Mouse (Mus musculus) myocyte (in vitro differentiated cells): ENCODE measurements around the gene Dglucy. TPM values are rescaled to one million over a fixed set of nuclear protein-coding genes. Genes with fewer than 3 reads are reported as not detected.

Experiments
- H3K27me3 ChIP-seq: one replicate; pipeline ENCODE4 v1.6.1; 2011; ENCODE audit not compliant: control insufficient read depth, insufficient read depth, insufficient read length
- H3K36me3 ChIP-seq: one replicate; pipeline ENCODE4 v1.6.1; 2011; ENCODE audit not compliant: control insufficient read depth, insufficient read depth
- H3K4me2 ChIP-seq: one replicate; pipeline ENCODE4 v1.6.1; 2011; ENCODE audit warnings: low read depth, control low read depth
- H3K4me3 ChIP-seq: one replicate; pipeline ENCODE4 v1.5.1; 2011; ENCODE audit warnings: mild to moderate bottlenecking, control low read depth, moderate library complexity
- H3K79me2 ChIP-seq: one replicate; pipeline ENCODE4 v1.6.1; 2011; ENCODE audit not compliant: control insufficient read depth, insufficient read depth
- H3ac ChIP-seq: one replicate; pipeline ENCODE4 v1.6.1; 2011; ENCODE audit not compliant: control insufficient read depth, insufficient read length
- CEBPB ChIP-seq: IDR thresholded peaks from 2 replicates; pipeline ENCODE4 v1.6.1; 2011; ENCODE audit warnings: mild to moderate bottlenecking, moderate library complexity; ENCODE audit not compliant: poor library complexity, insufficient read depth, severe bottlenecking
- E2F4 ChIP-seq: IDR thresholded peaks from one replicate; pipeline ENCODE4 v1.6.1; 2011; ENCODE audit warnings: mild to moderate bottlenecking, control low read depth, moderate library complexity; ENCODE audit not compliant: insufficient read depth
- MAX ChIP-seq: IDR thresholded peaks from one replicate; pipeline ENCODE4 v1.6.1; 2011; ENCODE audit warnings: low read depth, mild to moderate bottlenecking, control low read depth
- MYOD1 ChIP-seq, 3 experiments: IDR thresholded peaks; one replicate each; pipeline ENCODE4 v1.6.1; 2011; ENCODE audit warnings: control low read depth in 2 of 3, low read depth in 2 of 3, mild to moderate bottlenecking in 2 of 3, moderate library complexity in 1 of 3; ENCODE audit not compliant: insufficient read length in 2 of 3, control insufficient read depth in 1 of 3
- MYOG ChIP-seq, 3 experiments: IDR thresholded peaks; one replicate each; pipeline ENCODE4 v1.6.1; 2011; ENCODE audit warnings: control low read depth in 2 of 3, low read depth in 2 of 3, mild to moderate bottlenecking in 2 of 3; ENCODE audit not compliant: insufficient read length in 2 of 3, control insufficient read depth in 1 of 3, insufficient read depth in 1 of 3
- POLR2A ChIP-seq: IDR thresholded peaks from one replicate; pipeline ENCODE4 v1.6.1; 2011; ENCODE audit warnings: low read depth, mild to moderate bottlenecking, control low read depth, moderate library complexity; ENCODE audit not compliant: insufficient read length
- POLR2AphosphoS2 ChIP-seq: IDR thresholded peaks from one replicate; pipeline ENCODE4 v1.6.1; 2011; ENCODE audit warnings: low read depth, control low read depth; ENCODE audit not compliant: insufficient read length
- REST ChIP-seq: IDR thresholded peaks from one replicate; pipeline ENCODE4 v1.6.1; 2011; ENCODE audit warnings: mild to moderate bottlenecking, control low read depth, moderate library complexity; ENCODE audit not compliant: insufficient read depth, insufficient read length
- SRF ChIP-seq: IDR thresholded peaks from one replicate; pipeline ENCODE4 v1.6.1; 2011; ENCODE audit warnings: low read depth; ENCODE audit not compliant: control insufficient read depth, insufficient read length
- TCF12 ChIP-seq: IDR thresholded peaks from one replicate; pipeline ENCODE4 v1.6.1; 2011; ENCODE audit warnings: mild to moderate bottlenecking, control low read depth; ENCODE audit not compliant: poor library complexity, insufficient read depth, severe bottlenecking
- TCF3 ChIP-seq: IDR thresholded peaks from one replicate; pipeline ENCODE4 v1.6.1; 2011; ENCODE audit warnings: low read depth, control low read depth; ENCODE audit not compliant: insufficient read length
- USF1 ChIP-seq: IDR thresholded peaks from one replicate; pipeline ENCODE4 v1.6.1; 2011; ENCODE audit warnings: low read depth, mild to moderate bottlenecking, control low read depth, moderate library complexity
- polyA plus RNA-seq: library from polyadenylated mRNA; unstranded; fragments of >200 nt; fragmentation: generic; extraction: Trizol; gene quantifications from one replicate; pipeline ENCODE4 v1.2.1, GENCODE M21; 2012; ENCODE audit warnings: missing spikeins

Dglucy gene
- polyA plus RNA-seq, 1 experiment: 24.4 TPM

DNA sequence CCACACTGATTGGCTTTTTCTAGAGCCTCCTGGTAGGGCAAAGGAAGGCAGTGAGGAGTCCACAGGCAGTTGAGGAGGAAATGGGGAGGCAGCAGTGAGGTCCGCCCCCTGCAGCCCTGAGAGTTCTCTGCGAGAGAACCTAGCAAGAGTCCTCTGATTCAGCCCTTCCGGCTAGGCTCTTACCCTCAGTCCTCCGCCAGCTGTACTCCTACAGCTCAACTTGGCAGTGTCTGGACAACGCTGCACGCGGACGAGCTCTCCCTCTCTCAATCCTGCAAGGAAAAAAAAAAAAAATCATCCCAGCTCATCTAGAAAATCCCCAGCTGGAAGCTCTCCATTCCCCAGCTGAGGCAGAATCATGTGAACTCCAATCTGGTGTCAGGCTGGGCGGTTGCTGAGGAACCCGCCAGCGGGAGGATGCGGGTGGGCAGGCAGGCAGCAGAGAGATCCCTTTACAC is 109.0 kb downstream of the Dglucy start:
- no peak overlapping the region for H3K4me2 ChIP-seq
- no peak overlapping the region for H3ac ChIP-seq
- H3K4me3 ChIP-seq: no peak overlapping the region
- H3K79me2 ChIP-seq: no peaks in the 10 kb centered on the region
- no peak for TF ChIP-seq TCF3
- TF ChIP-seq MAX: no peak
- TF ChIP-seq CEBPB: no peak
- TF ChIP-seq MYOG (IDR thresholded peaks at IDR 0.05; ENCODE audit: control insufficient read depth in 1 of 3, insufficient read depth in 1 of 3, insufficient read length in 2 of 3, low read depth in 2 of 3): no peak
- TF ChIP-seq POLR2AphosphoS2: no peak
- TF ChIP-seq USF1: no peak
- peaks cover 18% of the 10 kb centered on the region for H3K27me3 ChIP-seq
- H3K36me3 ChIP-seq: no peaks in the 10 kb centered on the region

- Histone ChIP-seq H3K36me3 (no peaks in the 10 kb centered on the region), H3K4me3 (no peak overlapping the region), H3K4me2 (no peak overlapping the region), H3K79me2 (no peaks in the 10 kb centered on the region), H3K27me3 (peaks cover 18% of the 10 kb centered on the region), H3ac (no peak overlapping the region)
- no peak for TF ChIP-seq POLR2AphosphoS2
- no peak for TF ChIP-seq MYOD1 (IDR thresholded peaks at IDR 0.05; ENCODE audit: control insufficient read depth in 1 of 3, insufficient read length in 2 of 3, low read depth in 2 of 3)
- no peak for TF ChIP-seq TCF3
- no peak for TF ChIP-seq REST
- TF ChIP-seq MAX: no peak
- TF ChIP-seq POLR2A: no peak
- TF ChIP-seq USF1: no peak
- no peak for TF ChIP-seq SRF
- no peak for TF ChIP-seq CEBPB
Observed at GRCm38 (mm10) chr12:100890548-100890947, 111.7 kb downstream of the Dglucy start.

GRCm38 (mm10) chr12:100895504-100895903 is 116.6 kb downstream of the Dglucy start:
- TF ChIP-seq USF1: no peak
- TF ChIP-seq MYOD1 (IDR thresholded peaks at IDR 0.05; ENCODE audit: control insufficient read depth in 1 of 3, insufficient read length in 2 of 3, low read depth in 2 of 3): no peak
- TF ChIP-seq CEBPB: no peak
- no peak for TF ChIP-seq SRF
- no peak for TF ChIP-seq MYOG (IDR thresholded peaks at IDR 0.05; ENCODE audit: control insufficient read depth in 1 of 3, insufficient read depth in 1 of 3, insufficient read length in 2 of 3, low read depth in 2 of 3)
- TF ChIP-seq POLR2AphosphoS2: no peak
- TF ChIP-seq E2F4: no peak
- TF ChIP-seq POLR2A: no peak
- TF ChIP-seq TCF3: no peak
- no peak for TF ChIP-seq TCF12
- TF ChIP-seq REST: no peak
- no peak for TF ChIP-seq MAX

GRCm38 (mm10) chr12:100896661-100897060 is 117.8 kb downstream of the Dglucy start:
- TF ChIP-seq TCF12 (no peak), MYOG (IDR thresholded peaks at IDR 0.05; ENCODE audit: control insufficient read depth in 1 of 3, insufficient read depth in 1 of 3, insufficient read length in 2 of 3, low read depth in 2 of 3) (no peak), POLR2AphosphoS2 (no peak), E2F4 (no peak), REST (no peak), CEBPB (no peak), MYOD1 (IDR thresholded peaks at IDR 0.05; ENCODE audit: control insufficient read depth in 1 of 3, insufficient read length in 2 of 3, low read depth in 2 of 3) (no peak), TCF3 (no peak), USF1 (no peak), POLR2A (no peak), MAX (no peak)
- H3K27me3 ChIP-seq: peaks cover 35% of the 10 kb centered on the region
- no peak overlapping the region for H3K4me2 ChIP-seq
- H3K4me3 ChIP-seq: no peak overlapping the region
- H3K79me2 ChIP-seq: no peaks in the 10 kb centered on the region
- H3ac ChIP-seq: no peak overlapping the region
- H3K36me3 ChIP-seq: no peaks in the 10 kb centered on the region

More at GRCm38 (mm10) chr12:100895504-100895903, 116.6 kb downstream of the Dglucy start:
- no peak overlapping the region for H3K4me2 ChIP-seq
- peaks cover 24% of the 10 kb centered on the region for H3K27me3 ChIP-seq
- H3ac ChIP-seq: no peak overlapping the region
- H3K79me2 ChIP-seq: no peaks in the 10 kb centered on the region
- H3K4me3 ChIP-seq: no peak overlapping the region
- H3K36me3 ChIP-seq: no peaks in the 10 kb centered on the region
